Mouse (Mus musculus) urinary bladder, postnatal 10 days (tissue): ENCODE results near the gene Zfp341.

ENCODE experiments used
- DNase-seq: peaks from one replicate; pipeline ENCODE4 v3.0.0; 2022; ENCODE audit warnings: low spot score

The Zfp341 gene

GRCm38 (mm10) chr2:154586405-154586804 is 26.7 kb upstream of the Zfp341 start:
- no peak for DNase-seq

GRCm38 (mm10) chr2:154589051-154589450 is 24.0 kb upstream of the Zfp341 start:
- no peak for DNase-seq

GRCm38 (mm10) chr2:154591239-154591638 is 21.9 kb upstream of the Zfp341 start:
- DNase-seq, result no peak

- DNase-seq, result no peak
These were observed 20.1 kb upstream of the Zfp341 start for GRCm38 (mm10) chr2:154593025-154593424.

GRCm38 (mm10) chr2:154595775-154596174 is 17.3 kb upstream of the Zfp341 start:
- DNase-seq, result no peak

GRCm38 (mm10) chr2:154597399-154597798 is 15.7 kb upstream of the Zfp341 start:
- no peak for DNase-seq

- DNase-seq, result no peak
These were observed 12.5 kb upstream of the Zfp341 start for GRCm38 (mm10) chr2:154600586-154600985.

- DNase-seq, result no peak
These were observed 11.8 kb upstream of the Zfp341 start for GRCm38 (mm10) chr2:154601324-154601723.

- DNase-seq, result no peak
These were observed 10.0 kb upstream of the Zfp341 start for GRCm38 (mm10) chr2:154603007-154603637.

GRCm38 (mm10) chr2:154603638-154604153 is 9.4 kb upstream of the Zfp341 start, which contains the start of gene Pxmp4:
Pxmp4 (minus strand) TSS chr2:154603708.
- DNase-seq, result peak; percentile 99

GRCm38 (mm10) chr2:154604156-154604555 is 8.9 kb upstream of the Zfp341 start:
- no peak for DNase-seq

GRCm38 (mm10) chr2:154606965-154607364 is 6.1 kb upstream of the Zfp341 start:
- no peak for DNase-seq

GRCm38 (mm10) chr2:154609050-154609767 is 3.9 kb upstream of the Zfp341 start:
- no peak for DNase-seq

GRCm38 (mm10) chr2:154614841-154615576 is 1.9 kb downstream of the Zfp341 start:
- DNase-seq, result no peak

- DNase-seq, result no peak
These were observed 2.6 kb downstream of the Zfp341 start for GRCm38 (mm10) chr2:154615674-154616073.

- DNase-seq, result no peak
These were observed 4.0 kb downstream of the Zfp341 start for GRCm38 (mm10) chr2:154617061-154617460.

- no peak for DNase-seq
These were observed 8.6 kb downstream of the Zfp341 start for GRCm38 (mm10) chr2:154621684-154622083.

- DNase-seq, result no peak
These were observed 11.0 kb downstream of the Zfp341 start for GRCm38 (mm10) chr2:154624137-154624536.

- no peak for DNase-seq
These were observed 17.4 kb downstream of the Zfp341 start for GRCm38 (mm10) chr2:154630531-154630930.

GRCm38 (mm10) chr2:154632203-154632780 is 19.2 kb downstream of the Zfp341 start:
- no peak for DNase-seq

- DNase-seq, result no peak
These were observed 20.1 kb downstream of the Zfp341 start for GRCm38 (mm10) chr2:154633039-154633742.
